In the genomic region with DNA sequence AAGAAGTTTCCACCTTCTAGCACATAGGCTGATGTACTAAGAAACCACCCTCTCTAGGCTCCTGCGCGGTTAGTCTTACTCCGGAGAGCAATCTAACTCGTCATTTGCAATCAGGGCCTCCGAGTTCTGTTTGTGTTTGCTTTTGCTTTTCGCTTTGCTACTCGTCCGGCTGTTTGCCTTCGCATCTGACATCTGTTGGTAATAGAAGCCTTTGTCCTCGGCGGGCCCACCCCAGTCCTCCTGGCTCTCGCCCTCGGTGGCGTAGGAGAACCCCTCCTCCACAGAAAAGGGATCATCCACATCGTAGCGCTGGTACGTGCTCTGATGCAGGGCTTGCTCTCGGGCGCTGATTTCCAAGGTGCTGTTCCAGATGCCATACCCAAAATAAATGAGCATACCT, we compare ENCODE assay signal across 9 mouse cellular contexts. TPM values are rescaled to one million over a fixed set of nuclear protein-coding genes. Genes with fewer than 3 reads are reported as not detected.
DNase-seq lines count a peak whose midpoint lies in the region; ATAC-seq and TF ChIP-seq lines count a peak whose summit lies in the region.
"Had no signal": no experiment of that assay in that cellular context is flagged by ENCODE, and none has a peak within 500 bp of the region (broad histone marks: within the 10 kb centered on the region; RNA-seq: fewer than 3 reads in every experiment).

No protein-coding gene starts in this region.

- intact Hi-C loops in left cerebral cortex, postnatal 4 days (cut with DNase I), result no loop called here

- H3K4me3 ChIP-seq in embryonic facial prominence, embryonic 12.5 days, result no peak overlapping the region
- H3K4me3 ChIP-seq in hindbrain, embryonic 13.5 days, result no peak overlapping the region
- H3K4me3 ChIP-seq in midbrain, postnatal 0 days (ENCODE audit: low read depth, low read length), result no peak overlapping the region

- peak; percentile 63 for DNase-seq in layer of hippocampus, adult 11-12 months (ENCODE audit: low spot score)
- no peak for DNase-seq in layer of hippocampus, postnatal 10 days (ENCODE audit: low spot score in 2 of 2)
- no peak for DNase-seq in midbrain, postnatal 0 days (ENCODE audit: low spot score)
- DNase-seq in adrenal gland, postnatal 10 days, result no peak
- no peak for DNase-seq in B cell, adult 2 months
- no peak for DNase-seq in left cerebral cortex, postnatal 4 days

- peaks cover 38% of the 10 kb centered on the region for H3K4me1 ChIP-seq in embryonic facial prominence, embryonic 12.5 days
- H3K4me1 ChIP-seq in hindbrain, embryonic 13.5 days (replicated peaks), result peaks cover 25% of the 10 kb centered on the region
- no peaks in the 10 kb centered on the region for H3K4me1 ChIP-seq in midbrain, postnatal 0 days (ENCODE audit: insufficient read depth, low read length)

- H3K27me3 ChIP-seq in embryonic facial prominence, embryonic 12.5 days, result no peaks in the 10 kb centered on the region
- peaks cover 5% of the 10 kb centered on the region; the same call in 1 of the 2 replicates for H3K27me3 ChIP-seq in hindbrain, embryonic 13.5 days
- no peaks in the 10 kb centered on the region for H3K27me3 ChIP-seq in midbrain, postnatal 0 days (ENCODE audit: insufficient read depth, low read length)

- no peaks in the 10 kb centered on the region for H3K9me3 ChIP-seq in embryonic facial prominence, embryonic 12.5 days
- H3K9me3 ChIP-seq in hindbrain, embryonic 13.5 days, result no peaks in the 10 kb centered on the region
- H3K9me3 ChIP-seq in midbrain, postnatal 0 days (ENCODE audit: low read length), result no peaks in the 10 kb centered on the region

- peak overlapping the region; percentile 10; the same call in 1 of the 2 replicates for H3K9ac ChIP-seq in embryonic facial prominence, embryonic 12.5 days
- peak overlapping the region; percentile 53; the same call in 1 of the 2 replicates for H3K9ac ChIP-seq in hindbrain, embryonic 13.5 days
- no peak overlapping the region for H3K9ac ChIP-seq in midbrain, postnatal 0 days (replicated peaks; ENCODE audit: low read length, poor library complexity, severe bottlenecking)

- ATAC-seq in embryonic facial prominence, embryonic 12.5 days (ENCODE audit: insufficient number of reproducible peaks, insufficient read depth, low FRiP score, low TSS enrichment), result no peak
- 0 out of 2 replicates have a peak, but pooled peaks have one; percentile 33 for ATAC-seq in hindbrain, embryonic 13.5 days (ENCODE audit: low FRiP score)
- no peak for ATAC-seq in midbrain, postnatal 0 days (ENCODE audit: low FRiP score)

- H3K36me3 ChIP-seq in embryonic facial prominence, embryonic 12.5 days, result no peaks in the 10 kb centered on the region
- H3K36me3 ChIP-seq in hindbrain, embryonic 13.5 days, result no peaks in the 10 kb centered on the region
- peaks cover 4% of the 10 kb centered on the region; the same call in 1 of the 2 replicates for H3K36me3 ChIP-seq in midbrain, postnatal 0 days (ENCODE audit: insufficient read depth, low read length)

- peak overlapping the region; percentile 47 for H3K27ac ChIP-seq in embryonic facial prominence, embryonic 12.5 days
- no peak overlapping the region for H3K27ac ChIP-seq in hindbrain, embryonic 13.5 days
- no peak overlapping the region for H3K27ac ChIP-seq in midbrain, postnatal 0 days (ENCODE audit: low read depth, low read length)

- peak overlapping the region; percentile 38 for H3K4me2 ChIP-seq in embryonic facial prominence, embryonic 12.5 days (replicated peaks)
- H3K4me2 ChIP-seq in hindbrain, embryonic 13.5 days, result peak overlapping the region; percentile 45
- 0 out of 2 replicates have a peak overlapping the region, but pooled peaks have one; percentile 15 for H3K4me2 ChIP-seq in midbrain, postnatal 0 days (ENCODE audit: low read depth, low read length, poor library complexity, severe bottlenecking)

- 3% methylated on average over 19 of the region's 19 CpGs for WGBS in embryonic facial prominence, embryonic 12.5 days
- WGBS in hindbrain, embryonic 13.5 days, result 10% methylated on average over 19 of the region's 19 CpGs
- WGBS in midbrain, postnatal 0 days, result 22% methylated on average over 19 of the region's 19 CpGs

- TF ChIP-seq CTCF in midbrain, postnatal 0 days (IDR thresholded peaks at IDR 0.05), result no peak

RNA-seq across cellular contexts. Expression of gene Cldn11, which starts 59.3 kb away (rescaled TPM):
- total RNA-seq in layer of hippocampus, postnatal 10 days (2021), result 10 to 100 TPM; 22.5 to 24.5 TPM
- polyA plus RNA-seq in embryonic facial prominence, embryonic 12.5 days (2016; fragmentation: Nextera tagmentation; extraction: Ambion mirVana), result 32.1 and 38.7 TPM in 2 replicates
- polyA plus RNA-seq in hindbrain, embryonic 13.5 days (2015; fragmentation: Nextera tagmentation; extraction: Ambion mirVana), result 52.1 and 53.9 TPM in 2 replicates
- total RNA-seq in midbrain, postnatal 0 days (2014; rRNA removed), result 45.6 and 60.4 TPM in 2 replicates
- 45.5 and 47.2 TPM in 2 replicates for polyA plus RNA-seq in midbrain, postnatal 0 days (2015; fragmentation: Nextera tagmentation; extraction: Ambion mirVana)
- total RNA-seq in adrenal gland, postnatal 10 days (2021), result 10 to 100 TPM; 15.7 to 16.8 TPM
- 10 to 100 TPM; 14.1 to 17.3 TPM for total RNA-seq in left cerebral cortex, postnatal 4 days (2021)
- total RNA-seq: MEL had no signal
